Mouse (Mus musculus): Measurements from ENCODE around the gene Hist1h2ac. TPM values are rescaled to one million over a fixed set of nuclear protein-coding genes. Genes with fewer than 3 reads are reported as not detected.

Hist1h2ac gene
- polyA plus RNA-seq, 1 experiment from 2014 or later = 1.0 TPM

DNA sequence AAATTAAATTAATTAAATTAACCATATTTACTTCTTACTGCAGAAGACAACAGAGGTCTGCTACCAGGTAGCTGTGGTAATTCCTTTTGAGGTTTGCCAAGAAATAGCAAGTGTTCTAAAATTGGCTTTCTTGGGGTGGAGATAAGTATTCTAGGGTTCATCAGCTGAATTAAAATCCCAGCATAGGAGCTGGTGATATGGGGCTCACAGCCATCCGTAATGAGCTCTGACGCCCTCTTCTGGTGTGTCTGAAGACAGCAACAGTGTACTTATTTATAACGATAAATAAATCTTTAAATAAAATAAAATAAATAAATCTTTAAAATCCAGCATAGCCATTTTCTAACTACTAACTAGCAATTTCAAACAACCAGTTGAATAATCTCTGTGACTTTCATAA is 16.0 kb upstream of the Hist1h2ac start:
- 0 out of 2 replicates have a peak overlapping the region, but pooled peaks have one; percentile 26 for H3K9ac ChIP-seq
- no peak overlapping the region for H3K4me2 ChIP-seq
- no peaks in the 10 kb centered on the region for H3K36me3 ChIP-seq
- ATAC-seq (ENCODE audit: low read depth) (no peak), DNase-seq (no peak)
- 51% methylated on average over 3 of the region's 3 CpGs for WGBS (ENCODE audit: insufficient replicate concordance)
- no peaks in the 10 kb centered on the region for H3K9me3 ChIP-seq (replicated peaks)
- H3K4me1 ChIP-seq (replicated peaks) = peaks cover 58% of the 10 kb centered on the region
- no peaks in the 10 kb centered on the region for H3K27me3 ChIP-seq
- H3K4me3 ChIP-seq (replicated peaks) = no peak overlapping the region
- peak overlapping the region; percentile 53; the same call in 1 of the 2 replicates for H3K27ac ChIP-seq

DNA sequence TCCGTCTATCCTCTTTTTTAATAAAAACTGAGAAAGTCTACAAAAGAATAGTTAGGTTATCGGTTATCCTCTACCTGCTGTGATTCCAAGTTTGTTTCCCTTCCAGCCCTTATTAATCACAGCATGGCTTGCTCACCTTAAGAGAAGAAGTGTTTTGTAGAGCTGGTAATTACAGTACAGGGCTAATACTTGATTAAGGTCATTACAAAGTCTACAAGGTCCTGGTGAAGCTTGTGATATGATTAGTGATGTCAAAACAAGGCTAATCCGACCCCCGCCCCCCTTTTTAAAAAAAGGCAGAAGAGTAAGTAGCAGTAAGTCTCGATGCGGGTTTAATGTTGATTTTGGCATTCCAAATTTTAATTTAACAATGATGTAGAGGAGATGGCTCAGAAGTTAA is 15.2 kb upstream of the Hist1h2ac start:
- WGBS (ENCODE audit: insufficient replicate concordance) = 66% methylated on average over 6 of the region's 6 CpGs
- DNase-seq (no peak), ATAC-seq (ENCODE audit: low read depth) (no peak)
- peak overlapping the region; percentile 65 for H3K9ac ChIP-seq
- no peaks in the 10 kb centered on the region for H3K36me3 ChIP-seq
- peak overlapping the region; percentile 67 for H3K4me2 ChIP-seq
- peak overlapping the region; percentile 100 for H3K27ac ChIP-seq
- H3K4me3 ChIP-seq (replicated peaks) = peak overlapping the region; percentile 12; the same call in 1 of the 2 replicates
- peaks cover 60% of the 10 kb centered on the region for H3K4me1 ChIP-seq (replicated peaks)
- no peaks in the 10 kb centered on the region for H3K9me3 ChIP-seq (replicated peaks)
- H3K27me3 ChIP-seq = no peaks in the 10 kb centered on the region

DNA sequence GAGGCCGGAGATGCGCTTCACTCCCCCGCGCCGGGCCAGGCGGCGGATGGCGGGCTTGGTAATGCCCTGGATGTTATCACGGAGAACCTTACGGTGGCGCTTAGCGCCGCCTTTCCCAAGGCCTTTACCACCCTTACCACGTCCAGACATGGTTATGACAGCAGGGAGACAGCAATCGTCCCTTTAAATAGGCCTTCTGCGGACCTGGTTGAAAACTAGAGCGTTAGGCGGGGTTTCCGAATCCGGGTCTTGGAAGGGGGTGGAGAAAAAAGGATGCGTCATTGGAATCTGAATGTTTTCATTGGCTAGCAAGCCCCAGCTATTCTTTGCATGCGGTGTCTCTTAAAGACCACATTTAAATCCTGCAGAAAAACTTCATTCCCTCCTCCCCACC is 14.5 kb upstream of the Hist1h2ac start, which contains the start of gene Hist1h4c:
Gene Hist1h4c, minus strand, starts transcription at position 155 of the 394 bp plus-strand sequence.
- Histone ChIP-seq H3K27me3 (no peaks in the 10 kb centered on the region), H3K4me2 (peak within 1 kb of the TSS; percentile 67), H3K9me3 (replicated peaks) (no peaks in the 10 kb centered on the region), H3K36me3 (0 out of 2 replicates have a peak, but pooled peaks cover 3% of the 10 kb centered on the region), H3K9ac (peak within 1 kb of the TSS; percentile 81), H3K4me1 (replicated peaks) (peaks cover 60% of the 10 kb centered on the region), H3K27ac (peak within 1 kb of the TSS; percentile 100), H3K4me3 (replicated peaks) (peak within 1 kb of the TSS; percentile 59)
- peak; percentile 97 for DNase-seq
- peak; percentile 92 for ATAC-seq (ENCODE audit: low read depth)
- 0% methylated on average over 22 of the region's 22 CpGs for WGBS (ENCODE audit: insufficient replicate concordance)

DNA sequence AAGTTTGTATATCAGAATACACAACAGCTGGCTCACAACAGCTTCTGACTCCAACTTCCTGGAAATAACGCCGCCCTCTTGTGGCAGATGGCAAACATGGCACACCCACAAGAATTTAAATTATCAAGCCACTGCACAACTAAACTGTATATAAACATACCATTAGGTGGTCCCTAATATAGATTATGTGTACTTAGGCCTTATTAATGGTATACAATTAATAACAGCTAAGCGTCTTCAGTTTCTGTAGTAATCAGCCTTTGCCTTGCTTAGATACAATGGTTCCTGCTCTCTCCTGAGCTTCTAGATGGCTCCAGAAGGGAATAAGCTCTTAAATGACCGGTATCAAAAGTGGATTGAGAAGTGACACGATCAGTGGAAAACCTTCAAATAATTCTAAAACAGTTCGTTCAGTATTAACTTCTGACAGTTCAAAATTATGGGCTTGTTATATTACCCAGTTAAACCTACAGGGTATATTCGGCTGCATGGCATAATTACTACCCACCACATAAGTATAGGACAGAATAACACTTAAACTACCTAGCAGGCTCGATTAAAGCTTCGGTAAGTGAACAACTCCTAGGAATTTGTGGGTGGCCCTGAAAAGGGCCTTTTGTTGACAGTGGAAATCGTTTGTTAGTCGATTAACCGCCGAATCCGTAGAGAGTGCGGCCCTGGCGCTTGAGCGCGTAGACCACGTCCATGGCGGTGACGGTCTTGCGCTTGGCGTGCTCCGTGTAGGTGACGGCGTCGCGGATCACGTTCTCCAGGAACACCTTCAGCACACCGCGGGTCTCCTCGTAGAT is 13.9 kb upstream of the Hist1h2ac start:
- peak overlapping the region; percentile 59 for H3K4me3 ChIP-seq (replicated peaks)
- ATAC-seq (ENCODE audit: low read depth) (peak; percentile 68), DNase-seq (peak; percentile 65)
- H3K27ac ChIP-seq = peak overlapping the region; percentile 100
- H3K4me2 ChIP-seq = peak overlapping the region; percentile 67
- H3K36me3 ChIP-seq = 0 out of 2 replicates have a peak, but pooled peaks cover 3% of the 10 kb centered on the region
- WGBS (ENCODE audit: insufficient replicate concordance) = under 1% methylated on average over 24 of the region's 32 CpGs
- H3K27me3 ChIP-seq = no peaks in the 10 kb centered on the region
- no peaks in the 10 kb centered on the region for H3K9me3 ChIP-seq (replicated peaks)
- peak overlapping the region; percentile 81 for H3K9ac ChIP-seq
- peaks cover 56% of the 10 kb centered on the region for H3K4me1 ChIP-seq (replicated peaks)

DNA sequence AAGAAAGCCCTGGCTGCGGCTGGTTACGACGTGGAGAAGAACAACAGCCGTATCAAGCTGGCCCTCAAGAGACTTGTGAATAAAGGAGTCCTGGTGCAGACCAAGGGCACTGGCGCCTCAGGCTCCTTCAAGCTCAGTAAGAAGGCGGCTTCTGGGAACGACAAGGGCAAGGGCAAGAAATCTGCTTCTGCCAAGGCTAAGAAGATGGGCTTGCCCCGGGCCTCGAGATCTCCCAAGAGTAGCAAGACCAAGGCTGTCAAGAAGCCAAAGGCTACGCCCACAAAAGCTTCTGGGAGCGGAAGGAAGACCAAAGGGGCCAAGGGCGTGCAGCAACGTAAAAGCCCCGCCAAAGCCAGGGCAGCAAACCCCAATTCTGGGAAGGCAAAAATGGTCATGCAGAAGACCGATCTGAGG is 12.3 kb upstream of the Hist1h2ac start:
- DNase-seq (peak; percentile 53), ATAC-seq (ENCODE audit: low read depth) (no peak)
- H3K36me3 ChIP-seq = 0 out of 2 replicates have a peak, but pooled peaks cover 3% of the 10 kb centered on the region
- peak overlapping the region; percentile 40 for H3K4me3 ChIP-seq (replicated peaks)
- no peaks in the 10 kb centered on the region for H3K27me3 ChIP-seq
- WGBS (ENCODE audit: insufficient replicate concordance) = 43% methylated on average over 15 of the region's 15 CpGs
- peaks cover 55% of the 10 kb centered on the region for H3K4me1 ChIP-seq (replicated peaks)
- H3K4me2 ChIP-seq = peak overlapping the region; percentile 61
- H3K9ac ChIP-seq = peak overlapping the region; percentile 81
- H3K9me3 ChIP-seq (replicated peaks) = no peaks in the 10 kb centered on the region
- peak overlapping the region; percentile 100 for H3K27ac ChIP-seq

DNA sequence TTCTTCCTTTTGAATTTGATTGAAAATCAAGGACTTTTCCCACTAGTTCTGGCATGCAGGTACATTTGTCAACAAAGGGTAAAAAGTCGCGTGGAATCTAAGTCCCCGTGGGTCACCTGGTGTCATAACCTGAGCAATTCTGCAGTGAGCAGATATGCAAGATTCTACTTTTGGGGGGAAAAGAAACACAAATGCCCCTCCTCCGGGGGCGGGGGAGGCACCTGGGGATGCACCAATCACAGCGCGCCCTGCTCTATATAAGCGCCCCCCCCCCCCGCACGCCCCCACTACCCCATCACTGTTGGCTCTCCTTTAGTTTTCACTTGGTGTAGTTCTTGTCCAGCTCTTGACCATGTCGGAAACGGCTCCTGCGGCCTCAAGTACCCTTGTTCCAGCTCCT is 11.8 kb upstream of the Hist1h2ac start, which contains the start of gene Hist1h1t:
Gene Hist1h1t, plus strand, starts transcription at position 301 of the 400 bp plus-strand sequence.
- WGBS (ENCODE audit: insufficient replicate concordance) = 56% methylated on average over 13 of the region's 13 CpGs
- 0 out of 2 replicates have a peak, but pooled peaks cover 3% of the 10 kb centered on the region for H3K36me3 ChIP-seq
- peak within 1 kb of the TSS; percentile 61 for H3K4me2 ChIP-seq
- ATAC-seq (ENCODE audit: low read depth) (no peak), DNase-seq (no peak)
- H3K27ac ChIP-seq = peak within 1 kb of the TSS; percentile 100
- peak within 1 kb of the TSS; percentile 40 for H3K4me3 ChIP-seq (replicated peaks)
- H3K9ac ChIP-seq = peak within 1 kb of the TSS; percentile 81
- H3K27me3 ChIP-seq = no peaks in the 10 kb centered on the region
- peaks cover 55% of the 10 kb centered on the region for H3K4me1 ChIP-seq (replicated peaks)
- H3K9me3 ChIP-seq (replicated peaks) = no peaks in the 10 kb centered on the region

DNA sequence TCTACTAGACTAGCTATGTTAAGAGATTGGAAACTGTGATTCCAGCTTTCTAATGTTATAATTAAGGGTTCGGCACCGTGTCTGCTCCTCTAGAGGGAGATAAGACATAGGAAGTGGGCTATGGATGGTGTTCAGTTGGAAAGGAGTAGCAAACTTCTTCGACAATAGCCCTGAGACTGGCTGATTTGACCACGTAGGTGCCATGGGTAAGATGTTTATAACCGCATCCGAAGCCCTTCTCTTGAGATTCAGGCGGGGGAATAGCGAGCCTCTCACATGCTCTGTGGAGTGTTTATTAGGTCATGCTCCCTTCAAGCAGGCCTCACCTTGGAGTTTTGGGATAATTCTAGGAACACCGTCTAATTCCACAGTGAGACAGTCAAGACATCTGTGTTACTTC is 11.2 kb upstream of the Hist1h2ac start:
- Histone ChIP-seq H3K4me2 (no peak overlapping the region), H3K9me3 (replicated peaks) (no peaks in the 10 kb centered on the region)
- 83% methylated on average over 9 of the region's 9 CpGs for WGBS (ENCODE audit: insufficient replicate concordance)

DNA sequence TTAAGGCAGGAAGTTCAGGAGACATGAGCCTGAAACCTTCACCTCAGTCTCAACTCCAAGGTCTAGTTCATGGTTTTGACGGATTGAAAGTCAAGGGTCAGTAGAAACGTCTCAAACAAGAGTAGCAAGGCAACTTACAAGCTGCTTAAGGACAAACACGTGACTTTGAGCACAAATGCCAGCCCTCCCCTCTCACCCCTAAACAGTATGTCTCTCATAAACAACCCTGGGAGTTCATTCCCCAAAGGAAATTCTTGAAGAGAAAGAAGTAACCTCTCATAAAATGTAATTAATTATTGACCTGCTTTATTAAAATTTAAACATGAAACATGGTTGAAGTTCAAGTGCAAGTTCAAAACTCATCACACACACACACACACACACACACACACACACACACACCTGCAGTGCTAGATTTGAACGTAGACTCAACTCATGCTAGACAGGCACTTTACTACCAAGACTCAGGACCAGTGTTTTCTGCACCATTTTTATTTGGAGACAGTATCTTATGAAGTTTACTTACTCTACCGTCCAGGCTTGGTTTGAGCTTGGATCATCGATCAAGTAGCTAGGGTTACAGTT is 10.2 kb upstream of the Hist1h2ac start:
- H3K27ac ChIP-seq = no peak overlapping the region
- H3K27me3 ChIP-seq = no peaks in the 10 kb centered on the region
- 0 out of 2 replicates have a peak, but pooled peaks cover 3% of the 10 kb centered on the region for H3K36me3 ChIP-seq
- WGBS (ENCODE audit: insufficient replicate concordance) = 75% methylated on average over 6 of the region's 6 CpGs
- DNase-seq (no peak), ATAC-seq (ENCODE audit: low read depth) (no peak)
- H3K9me3 ChIP-seq (replicated peaks) = no peaks in the 10 kb centered on the region
- no peak overlapping the region for H3K4me2 ChIP-seq
- no peak overlapping the region for H3K9ac ChIP-seq
- H3K4me3 ChIP-seq (replicated peaks) = no peak overlapping the region
- peaks cover 57% of the 10 kb centered on the region for H3K4me1 ChIP-seq (replicated peaks)

More for the DNA sequence above, 11.2 kb upstream of the Hist1h2ac start:
- Histone ChIP-seq H3K4me1 (replicated peaks) (peaks cover 56% of the 10 kb centered on the region), H3K9ac (no peak overlapping the region; the same call in 1 of the 2 replicates), H3K27ac (no peak overlapping the region; the same call in 1 of the 2 replicates), H3K27me3 (no peaks in the 10 kb centered on the region), H3K4me3 (replicated peaks) (no peak overlapping the region), H3K36me3 (0 out of 2 replicates have a peak, but pooled peaks cover 3% of the 10 kb centered on the region)
- no peak for DNase-seq
- no peak for ATAC-seq (ENCODE audit: low read depth)

DNA sequence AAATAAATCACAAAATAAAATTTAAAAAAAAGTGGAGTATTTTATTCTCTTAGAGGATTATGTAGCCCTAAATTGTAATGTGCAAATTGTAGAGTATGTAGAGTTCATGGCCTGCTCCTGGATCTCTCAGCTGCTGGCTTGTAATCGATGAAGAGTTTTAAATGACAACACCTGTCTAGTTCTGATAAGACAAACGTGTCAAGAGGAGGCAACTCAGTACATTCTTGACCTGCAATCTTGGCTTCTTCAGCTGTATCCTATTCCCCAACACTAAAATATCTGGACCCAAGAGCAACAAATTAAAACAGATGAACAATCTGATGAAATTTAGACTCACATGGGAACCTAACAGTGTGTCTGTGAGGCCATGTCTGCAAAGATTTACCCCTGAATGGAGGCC is 5.7 kb upstream of the Hist1h2ac start:
- Histone ChIP-seq H3K4me3 (replicated peaks) (no peak overlapping the region), H3K27ac (no peak overlapping the region), H3K9ac (peak overlapping the region; percentile 28; the same call in 1 of the 2 replicates), H3K27me3 (no peaks in the 10 kb centered on the region), H3K9me3 (replicated peaks) (no peaks in the 10 kb centered on the region), H3K4me2 (0 out of 2 replicates have a peak overlapping the region, but pooled peaks have one; percentile 2), H3K4me1 (replicated peaks) (peaks cover 52% of the 10 kb centered on the region), H3K36me3 (0 out of 2 replicates have a peak, but pooled peaks cover 3% of the 10 kb centered on the region)
- ATAC-seq (ENCODE audit: low read depth) (0 out of 2 replicates have a peak, but pooled peaks have one; percentile 9), DNase-seq (no peak)
- 21% methylated on average over 2 of the region's 2 CpGs for WGBS (ENCODE audit: insufficient replicate concordance)

DNA sequence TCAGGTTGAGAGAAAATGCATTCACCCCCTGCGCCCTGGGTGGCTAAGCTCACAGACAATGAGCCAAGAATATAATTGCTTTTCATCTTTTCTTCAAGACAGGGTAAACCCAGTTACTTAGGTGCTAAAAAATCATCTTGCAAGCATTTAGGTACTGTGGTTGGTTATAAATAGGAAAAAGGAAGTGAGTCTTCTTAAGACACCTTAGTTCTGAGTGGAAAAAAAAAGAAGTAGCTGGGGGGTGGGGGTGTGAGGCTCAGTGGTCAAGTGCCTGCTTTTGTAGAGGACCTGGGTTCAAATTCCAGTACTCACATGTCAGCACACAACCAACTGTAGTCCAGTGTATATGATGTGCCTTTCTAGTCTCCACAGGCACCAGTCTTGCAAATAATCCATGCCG is 5.2 kb upstream of the Hist1h2ac start:
- H3K4me3 ChIP-seq (replicated peaks) = no peak overlapping the region
- 82% methylated on average over 2 of the region's 2 CpGs for WGBS (ENCODE audit: insufficient replicate concordance)
- no peak for DNase-seq
- 0 out of 2 replicates have a peak, but pooled peaks cover 3% of the 10 kb centered on the region for H3K36me3 ChIP-seq
- H3K4me2 ChIP-seq = no peak overlapping the region
- H3K27ac ChIP-seq = 0 out of 2 replicates have a peak overlapping the region, but pooled peaks have one; percentile 13
- no peak for ATAC-seq (ENCODE audit: low read depth)
- no peaks in the 10 kb centered on the region for H3K27me3 ChIP-seq
- H3K9ac ChIP-seq = no peak overlapping the region; the same call in 1 of the 2 replicates
- H3K4me1 ChIP-seq (replicated peaks) = peaks cover 52% of the 10 kb centered on the region
- H3K9me3 ChIP-seq (replicated peaks) = no peaks in the 10 kb centered on the region

DNA sequence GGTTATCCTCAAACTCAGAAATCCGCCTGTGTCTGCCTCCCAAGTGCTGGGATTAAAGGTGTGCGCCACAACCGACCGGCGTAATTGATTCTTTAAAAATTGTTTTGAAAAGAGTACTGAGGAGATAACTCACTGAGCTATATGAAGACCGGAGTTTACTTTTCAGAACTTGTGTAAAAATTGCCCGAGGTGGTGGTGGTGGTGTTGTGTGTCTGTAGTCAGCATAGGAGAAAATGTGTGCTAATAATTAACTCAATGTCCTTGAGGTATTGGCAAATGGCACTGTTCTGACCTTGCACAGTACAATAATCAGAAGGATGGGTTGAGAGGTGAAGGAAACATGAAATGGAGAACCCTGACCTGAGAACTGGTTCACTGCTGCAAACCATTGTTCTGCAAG is 4.2 kb upstream of the Hist1h2ac start:
- WGBS (ENCODE audit: insufficient replicate concordance) = 83% methylated on average over 7 of the region's 7 CpGs
- Histone ChIP-seq H3K4me3 (replicated peaks) (peak overlapping the region; percentile 24), H3K4me2 (peak overlapping the region; percentile 24), H3K27ac (peak overlapping the region; percentile 50), H3K9ac (peak overlapping the region; percentile 37; the same call in 1 of the 2 replicates), H3K27me3 (no peaks in the 10 kb centered on the region), H3K36me3 (no peaks in the 10 kb centered on the region), H3K9me3 (replicated peaks) (no peaks in the 10 kb centered on the region), H3K4me1 (replicated peaks) (peaks cover 53% of the 10 kb centered on the region)
- ATAC-seq (ENCODE audit: low read depth) = no peak
- no peak for DNase-seq

All from liver, embryonic 13.5 days (tissue).